Mouse (Mus musculus): ENCODE results near the gene Tcf20. TPM values are rescaled to one million over a fixed set of nuclear protein-coding genes. Genes with fewer than 3 reads are reported as not detected.
"Not testable (repeated sequence)": the region's sequence is repeated elsewhere in the genome, so short reads cannot be mapped to it uniquely, and the experiment has no call there.

The Tcf20 gene
- polyA plus RNA-seq, 1 experiment from 2014 or later = 7.5 TPM

DNA sequence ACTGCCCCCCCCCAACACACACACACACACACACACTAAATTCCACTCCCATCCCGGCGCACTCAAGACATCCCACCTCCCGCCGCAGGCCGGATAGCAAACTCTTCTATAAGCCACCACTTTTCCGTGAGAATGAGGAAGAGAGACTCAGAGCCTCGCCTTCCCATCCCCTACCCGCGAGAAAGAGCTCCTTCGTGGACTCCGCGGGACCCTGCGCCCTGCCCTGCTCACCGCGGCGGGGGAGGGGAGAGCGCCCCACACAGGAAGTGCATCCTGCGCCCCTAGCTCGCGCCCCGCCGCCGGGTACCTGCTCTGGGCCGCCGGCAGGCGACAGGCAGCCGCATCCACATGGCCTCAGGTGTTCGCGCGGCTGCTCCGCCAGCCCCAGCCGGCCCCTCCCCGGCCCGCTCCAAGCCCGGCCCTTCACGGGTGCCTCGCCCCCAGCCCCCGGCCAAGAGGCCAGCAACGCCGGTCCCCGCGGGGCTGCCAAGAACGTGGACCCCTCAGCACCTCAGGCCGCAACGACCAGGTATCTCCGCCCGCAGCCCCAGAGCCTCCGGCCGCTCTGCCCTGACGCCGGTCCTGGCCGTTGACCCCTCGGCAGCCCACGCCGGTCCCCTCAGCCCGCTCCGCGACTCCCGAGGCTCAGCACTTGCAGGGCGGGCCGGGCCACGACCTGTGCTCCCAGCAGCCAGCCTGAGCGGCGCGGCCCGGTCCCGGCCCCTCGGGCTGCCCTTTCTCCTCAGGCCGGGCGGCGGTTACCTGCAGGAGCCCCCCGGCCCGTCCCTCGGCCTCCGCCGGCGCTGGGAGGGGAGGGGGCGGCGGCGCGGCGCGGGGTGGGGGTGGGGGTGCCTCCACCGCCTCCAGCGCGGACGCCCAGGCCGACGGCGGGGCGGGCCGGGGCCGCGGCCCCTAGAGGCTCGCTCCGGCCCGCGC, 88.7 kb downstream of the Tcf20 start:
- H3K4me1 ChIP-seq = peaks cover 75% of the 10 kb centered on the region
- peak; percentile 67 for DNase-seq (ENCODE audit: low spot score)
- peaks cover 33% of the 10 kb centered on the region for H3K27me3 ChIP-seq (ENCODE audit: low read depth, poor library complexity, severe bottlenecking)
- no peaks in the 10 kb centered on the region for H3K9me3 ChIP-seq (replicated peaks)
- peak overlapping the region; percentile 98 for H3K4me3 ChIP-seq
- under 1% methylated on average over 93 of the region's 98 CpGs for WGBS
- H3K36me3 ChIP-seq = no peaks in the 10 kb centered on the region
- peak overlapping the region; percentile 94 for H3K27ac ChIP-seq (replicated peaks)

DNA sequence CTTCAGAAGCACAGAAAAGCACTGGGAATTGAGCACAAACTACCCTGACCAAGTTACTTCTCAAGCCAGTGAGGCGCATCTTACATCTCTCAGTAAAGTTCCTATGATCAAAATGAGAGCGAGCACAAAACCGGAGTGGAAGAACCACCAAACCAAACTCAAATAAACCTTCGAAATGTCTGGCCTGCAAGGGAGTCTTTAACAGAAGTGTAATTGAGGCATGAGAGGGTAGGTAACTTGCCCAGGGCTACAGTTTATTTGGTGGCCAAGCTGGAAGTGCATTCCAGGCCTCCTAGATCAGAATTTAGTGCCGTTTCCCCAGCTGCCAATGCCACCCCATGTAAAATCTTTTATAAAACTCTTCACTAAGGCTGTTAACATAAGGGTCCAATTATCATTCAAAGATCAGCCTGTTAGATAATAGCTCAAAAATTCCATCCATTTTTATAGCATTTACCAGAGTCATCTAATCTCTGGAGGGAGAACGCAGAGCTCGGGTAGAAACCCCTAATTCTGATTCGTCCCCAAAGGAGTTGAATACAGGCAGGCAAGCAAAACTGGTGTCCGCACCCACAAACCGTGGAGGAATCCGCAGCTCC, 89.4 kb downstream of the Tcf20 start:
- no peak for DNase-seq (ENCODE audit: low spot score)
- H3K36me3 ChIP-seq = no peaks in the 10 kb centered on the region
- peaks cover 25% of the 10 kb centered on the region for H3K27me3 ChIP-seq (ENCODE audit: low read depth, poor library complexity, severe bottlenecking)
- H3K4me3 ChIP-seq = peak overlapping the region; percentile 98
- WGBS = 19% methylated on average over 11 of the region's 11 CpGs
- H3K9me3 ChIP-seq (replicated peaks) = no peaks in the 10 kb centered on the region
- H3K27ac ChIP-seq (replicated peaks) = peak overlapping the region; percentile 94
- H3K4me1 ChIP-seq = peaks cover 67% of the 10 kb centered on the region

DNA sequence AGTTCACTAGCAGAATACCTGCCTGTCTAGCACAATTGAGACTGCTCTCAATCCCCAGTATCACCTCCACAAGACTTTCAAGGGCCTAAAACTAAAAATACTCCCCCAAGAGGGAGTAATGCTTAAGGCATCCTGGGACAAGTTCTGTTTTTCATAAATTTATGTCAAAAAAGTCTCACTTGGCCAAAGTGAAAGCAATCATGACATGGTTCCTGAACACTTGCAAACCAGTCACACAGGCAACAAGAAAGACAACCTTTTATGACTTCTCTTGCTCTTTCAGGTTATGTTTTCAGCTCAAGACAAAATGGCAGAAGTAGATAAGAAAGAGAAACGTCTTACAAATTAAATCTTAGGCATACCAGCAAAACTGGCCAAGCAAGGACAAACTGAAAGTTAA, 91.3 kb downstream of the Tcf20 start:
- peaks cover 48% of the 10 kb centered on the region for H3K4me1 ChIP-seq
- 78% methylated on average over 1 of the region's 1 CpGs for WGBS

DNA sequence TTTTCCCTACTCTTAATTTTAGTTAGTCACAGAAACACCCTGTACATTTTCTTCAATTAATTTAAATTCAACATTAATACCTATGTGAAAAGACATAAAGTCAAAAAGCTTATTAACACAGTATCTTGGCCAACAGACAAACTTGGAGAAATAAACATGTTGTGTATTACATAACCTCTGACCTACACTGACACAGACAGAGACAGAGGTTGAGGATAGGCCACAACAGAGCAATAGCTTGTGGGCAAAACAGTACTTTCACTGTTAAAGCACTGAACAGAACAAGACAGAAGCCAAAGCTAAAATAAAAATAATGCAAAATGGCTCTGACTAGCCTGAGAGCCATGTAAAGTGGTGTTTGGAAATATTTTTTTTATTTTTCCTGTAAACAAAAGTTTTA, 97.2 kb downstream of the Tcf20 start:
- H3K36me3 ChIP-seq = 0 out of 2 replicates have a peak, but pooled peaks cover 2% of the 10 kb centered on the region
- H3K4me1 ChIP-seq = no peaks in the 10 kb centered on the region

More for the DNA sequence above, 91.3 kb downstream of the Tcf20 start:
- no peak overlapping the region for H3K27ac ChIP-seq (replicated peaks)
- H3K36me3 ChIP-seq = 0 out of 2 replicates have a peak, but pooled peaks cover 2% of the 10 kb centered on the region
- no peak for DNase-seq (ENCODE audit: low spot score)
- no peaks in the 10 kb centered on the region for H3K9me3 ChIP-seq (replicated peaks)
- H3K4me3 ChIP-seq = no peak overlapping the region
- H3K27me3 ChIP-seq (ENCODE audit: low read depth, poor library complexity, severe bottlenecking) = peaks cover 9% of the 10 kb centered on the region; the same call in 1 of the 2 replicates

DNA sequence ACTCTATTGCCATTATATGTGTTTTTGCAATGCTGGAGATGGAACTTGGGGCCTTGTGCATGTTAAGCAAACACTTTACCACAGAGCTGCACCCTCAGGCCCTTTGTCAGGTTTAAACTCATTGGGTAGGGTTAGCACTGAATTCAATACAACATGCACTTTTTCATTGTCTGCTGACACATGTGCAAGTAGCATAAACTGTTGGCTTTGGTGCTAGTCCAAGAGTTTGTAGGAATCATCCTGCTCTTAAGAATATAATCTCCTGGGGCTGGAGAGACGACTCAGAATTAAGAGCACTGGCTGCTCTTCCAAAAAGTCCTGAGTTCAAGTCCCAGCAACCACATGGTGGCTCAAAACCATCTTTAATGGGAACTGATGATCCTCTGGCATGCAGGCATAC, 98.2 kb downstream of the Tcf20 start:
- DNase-seq (ENCODE audit: low spot score) = no peak
- Histone ChIP-seq H3K27me3 (ENCODE audit: low read depth, poor library complexity, severe bottlenecking) (no peaks in the 10 kb centered on the region), H3K36me3 (peaks cover 5% of the 10 kb centered on the region; the same call in 1 of the 2 replicates), H3K4me1 (no peaks in the 10 kb centered on the region), H3K27ac (replicated peaks) (no peak overlapping the region), H3K9me3 (replicated peaks) (no peaks in the 10 kb centered on the region), H3K4me3 (no peak overlapping the region)
- WGBS = 92% methylated on average over 1 of the region's 1 CpGs

More for the DNA sequence above, 97.2 kb downstream of the Tcf20 start:
- Histone ChIP-seq H3K9me3 (replicated peaks) (no peaks in the 10 kb centered on the region), H3K4me3 (no peak overlapping the region), H3K27me3 (ENCODE audit: low read depth, poor library complexity, severe bottlenecking) (no peaks in the 10 kb centered on the region), H3K27ac (replicated peaks) (no peak overlapping the region)
- DNase-seq (ENCODE audit: low spot score) = no peak

DNA sequence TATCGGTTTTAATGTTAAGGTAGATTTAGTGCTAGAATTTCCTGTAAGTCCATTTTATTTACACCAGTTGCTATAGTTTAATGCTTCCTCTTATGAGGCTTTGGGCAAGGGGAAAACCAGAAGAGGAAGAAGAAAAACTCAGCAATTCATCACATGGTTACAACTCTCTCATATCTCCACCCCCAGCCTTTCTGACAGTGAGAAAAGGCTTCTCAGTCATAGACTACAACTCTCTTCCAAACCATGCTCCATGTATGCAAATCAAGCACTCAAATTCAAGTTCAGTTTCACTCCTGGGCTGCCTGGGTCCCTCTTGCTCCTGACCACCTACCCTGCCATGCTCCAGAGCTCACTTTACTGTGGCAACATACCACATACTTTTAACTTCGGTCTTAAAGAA, 99.2 kb downstream of the Tcf20 start:
- no peak for DNase-seq (ENCODE audit: low spot score)

DNA sequence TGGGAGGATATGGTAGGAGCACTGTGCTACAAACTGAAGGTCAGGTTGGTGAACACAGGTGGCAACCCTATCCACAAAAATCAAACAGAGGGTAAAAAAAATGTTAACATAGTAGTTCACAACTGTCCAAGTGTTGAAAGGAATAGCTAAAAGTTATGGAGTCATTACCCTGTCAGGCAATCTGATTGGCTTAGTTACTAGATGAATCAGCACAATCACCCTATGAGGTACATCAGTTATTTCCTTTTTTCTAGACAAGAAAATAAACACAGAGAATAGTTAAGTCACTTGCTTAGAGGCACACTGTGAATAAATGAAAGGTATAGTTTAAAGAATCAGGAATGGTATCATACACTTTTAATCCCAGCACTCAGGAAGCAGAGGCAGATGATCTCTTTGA, 110.4 kb downstream of the Tcf20 start:
- H3K27me3 ChIP-seq (ENCODE audit: low read depth, poor library complexity, severe bottlenecking) = no peaks in the 10 kb centered on the region
- H3K9me3 ChIP-seq (replicated peaks) = no peaks in the 10 kb centered on the region
- no peak for DNase-seq (ENCODE audit: low spot score)
- no peak overlapping the region for H3K27ac ChIP-seq (replicated peaks)
- H3K4me3 ChIP-seq = no peak overlapping the region
- H3K4me1 ChIP-seq = no peaks in the 10 kb centered on the region
- H3K36me3 ChIP-seq = 0 out of 2 replicates have a peak, but pooled peaks cover 2% of the 10 kb centered on the region

More for the DNA sequence above, 99.2 kb downstream of the Tcf20 start:
- no peak overlapping the region for H3K27ac ChIP-seq (replicated peaks)
- H3K4me1 ChIP-seq = no peaks in the 10 kb centered on the region
- H3K27me3 ChIP-seq (ENCODE audit: low read depth, poor library complexity, severe bottlenecking) = no peaks in the 10 kb centered on the region
- no peaks in the 10 kb centered on the region for H3K9me3 ChIP-seq (replicated peaks)
- WGBS = 94% methylated on average over 2 of the region's 2 CpGs
- no peak overlapping the region for H3K4me3 ChIP-seq
- peaks cover 9% of the 10 kb centered on the region for H3K36me3 ChIP-seq

DNA sequence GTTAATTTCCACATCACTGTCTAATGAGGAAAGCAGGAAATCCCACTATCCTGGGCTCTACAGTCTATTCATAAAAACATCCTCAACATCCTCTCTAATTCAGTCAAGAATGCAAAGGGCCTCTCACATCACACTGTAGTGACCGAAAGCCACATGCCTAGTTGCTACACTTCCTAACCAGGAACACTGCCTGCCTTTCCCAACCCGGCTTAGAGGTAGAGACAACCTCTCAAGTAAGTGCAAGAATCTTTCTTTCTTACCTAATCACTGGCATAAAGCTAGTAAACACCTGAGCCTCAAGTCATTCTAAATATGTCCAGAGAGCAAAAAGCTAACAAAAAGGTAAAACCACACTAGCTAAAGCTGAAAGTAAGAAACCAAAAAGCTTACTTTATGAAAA, 110.8 kb downstream of the Tcf20 start:
- Histone ChIP-seq H3K27ac (replicated peaks) (no peak overlapping the region), H3K9me3 (replicated peaks) (no peaks in the 10 kb centered on the region), H3K27me3 (ENCODE audit: low read depth, poor library complexity, severe bottlenecking) (no peaks in the 10 kb centered on the region), H3K4me1 (no peaks in the 10 kb centered on the region), H3K4me3 (no peak overlapping the region), H3K36me3 (0 out of 2 replicates have a peak, but pooled peaks cover 2% of the 10 kb centered on the region)
- no peak for DNase-seq (ENCODE audit: low spot score)
- 93% methylated on average over 2 of the region's 2 CpGs for WGBS

DNA sequence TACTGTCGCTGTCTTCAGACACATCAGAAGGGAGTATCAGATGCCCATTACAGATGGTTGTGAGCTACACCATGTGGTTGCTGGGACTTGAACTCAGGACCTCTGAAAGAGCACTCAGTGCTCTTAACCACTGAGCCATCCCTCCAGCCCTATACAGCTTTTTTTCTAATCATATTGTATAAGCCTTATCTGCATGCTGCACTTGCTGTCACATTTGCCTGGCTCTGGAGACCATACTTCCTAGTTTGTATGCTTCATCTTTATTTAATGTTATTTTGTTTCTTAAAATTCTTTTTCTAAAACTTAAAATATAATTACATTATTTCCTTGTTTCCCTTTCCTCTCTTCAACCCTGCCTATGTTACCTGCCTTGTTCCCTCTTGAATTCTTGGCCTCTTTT, 115.6 kb downstream of the Tcf20 start:
- Histone ChIP-seq H3K9me3 (replicated peaks) (no peaks in the 10 kb centered on the region), H3K36me3 (0 out of 2 replicates have a peak, but pooled peaks cover 5% of the 10 kb centered on the region), H3K4me1 (0 out of 2 replicates have a peak, but pooled peaks cover 5% of the 10 kb centered on the region), H3K27ac (replicated peaks) (no peak overlapping the region), H3K27me3 (ENCODE audit: low read depth, poor library complexity, severe bottlenecking) (no peaks in the 10 kb centered on the region), H3K4me3 (no peak overlapping the region)
- no peak for DNase-seq (ENCODE audit: low spot score)
- 97% methylated on average over 1 of the region's 1 CpGs for WGBS

DNA sequence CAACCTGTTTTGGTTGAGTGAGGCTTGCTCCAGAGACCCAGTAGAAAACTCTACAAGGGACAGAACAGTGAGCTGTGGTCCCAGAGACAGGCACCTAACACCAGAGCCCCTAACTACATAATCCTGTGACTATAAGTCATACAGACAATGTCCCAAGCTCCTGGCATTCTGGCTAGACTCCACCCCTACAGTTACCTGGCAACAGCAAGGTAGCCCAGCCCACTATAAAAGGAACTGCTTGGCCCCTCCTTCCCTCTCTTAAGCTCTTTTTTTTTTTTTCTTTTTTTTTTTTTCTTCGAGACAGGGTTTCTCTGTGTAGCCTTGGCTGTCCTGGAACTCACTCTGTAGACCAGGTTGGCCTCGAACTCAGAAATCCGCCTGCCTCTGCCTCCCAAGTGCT, 121.4 kb downstream of the Tcf20 start:
- DNase-seq (ENCODE audit: low spot score); H3K27me3 ChIP-seq (ENCODE audit: low read depth, poor library complexity, severe bottlenecking); H3K4me3 ChIP-seq; H3K4me1 ChIP-seq; H3K9me3 ChIP-seq (replicated peaks); H3K27ac ChIP-seq (replicated peaks): not testable (repeated sequence)
- peaks cover 13% of the 10 kb centered on the region; the same call in 1 of the 2 replicates for H3K36me3 ChIP-seq
- 92% methylated on average over 3 of the region's 3 CpGs for WGBS

DNA sequence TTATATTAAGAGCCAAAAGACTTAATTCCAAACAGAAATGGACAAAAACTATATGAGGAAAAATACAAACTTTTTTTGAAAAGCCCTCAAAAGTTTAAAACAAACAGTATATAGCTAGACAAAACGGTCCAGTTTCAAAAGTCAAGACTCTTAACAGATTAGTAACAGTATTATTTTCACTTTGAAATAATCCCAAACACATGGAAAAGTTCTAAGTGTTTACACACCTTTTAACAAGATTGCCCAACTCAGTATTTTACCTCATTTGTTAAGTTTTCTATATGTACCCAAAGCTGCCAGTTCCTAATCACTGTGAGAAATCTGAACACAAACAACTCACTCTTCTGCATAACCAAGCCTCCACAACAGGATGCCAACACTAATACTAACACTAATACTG, 124.0 kb downstream of the Tcf20 start:
- WGBS = 98% methylated on average over 1 of the region's 1 CpGs

DNA sequence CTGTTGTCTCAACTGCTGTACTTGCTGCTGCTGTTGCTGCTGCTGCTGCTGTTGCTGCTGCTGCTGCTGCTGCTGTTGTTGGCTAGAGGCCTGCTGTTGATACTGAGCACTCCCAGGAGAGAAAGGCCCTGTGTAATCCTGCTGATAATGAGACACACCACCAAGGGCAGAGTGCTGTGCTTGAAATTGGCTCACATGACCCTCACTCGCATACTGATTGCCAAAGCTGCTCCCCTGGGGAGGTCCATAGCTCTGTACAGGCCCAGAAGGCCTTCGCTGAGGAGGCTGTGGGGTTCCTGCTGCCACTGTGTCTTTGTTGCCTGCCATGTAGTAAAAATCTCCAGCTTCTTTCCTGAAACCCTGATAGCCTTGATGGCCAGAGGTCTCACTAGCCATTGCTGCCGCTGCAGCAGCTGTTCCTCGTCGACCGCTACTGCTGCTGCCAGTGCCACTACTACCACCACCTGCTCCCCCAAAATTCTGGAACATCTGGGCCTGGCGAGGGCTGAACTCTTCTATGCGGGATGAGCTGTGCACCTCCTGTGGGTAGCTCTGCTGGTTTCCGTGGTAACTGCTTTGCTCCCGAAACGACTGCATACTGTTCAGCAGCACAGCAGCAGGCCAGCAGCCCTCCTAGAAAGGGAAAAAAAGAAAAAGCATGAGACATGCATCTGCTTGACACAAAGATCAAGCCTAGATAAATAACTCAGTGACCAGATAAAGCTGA, 130.9 kb downstream of the Tcf20 start:
- Histone ChIP-seq H3K27ac (replicated peaks) (peak overlapping the region; percentile 78), H3K9me3 (replicated peaks) (no peaks in the 10 kb centered on the region), H3K4me3 (no peak overlapping the region), H3K36me3 (peaks cover 52% of the 10 kb centered on the region), H3K4me1 (peaks cover 37% of the 10 kb centered on the region), H3K27me3 (ENCODE audit: low read depth, poor library complexity, severe bottlenecking) (no peaks in the 10 kb centered on the region)
- peak; percentile 43 for DNase-seq (ENCODE audit: low spot score)
- WGBS = 46% methylated on average over 11 of the region's 11 CpGs

More for the DNA sequence above, 124.0 kb downstream of the Tcf20 start:
- DNase-seq (ENCODE audit: low spot score) = no peak
- Histone ChIP-seq H3K27me3 (ENCODE audit: low read depth, poor library complexity, severe bottlenecking) (no peaks in the 10 kb centered on the region), H3K4me3 (no peak overlapping the region), H3K36me3 (peaks cover 13% of the 10 kb centered on the region; the same call in 1 of the 2 replicates), H3K9me3 (replicated peaks) (peaks cover 6% of the 10 kb centered on the region), H3K27ac (replicated peaks) (no peak overlapping the region), H3K4me1 (peaks cover 5% of the 10 kb centered on the region; the same call in 1 of the 2 replicates)

Data from midbrain, embryonic 10.5 days (tissue).